In genomic region chr10:80100982-80101381, GRCm38 (mm10) we compare ENCODE assay signal across 8 mouse cellular contexts. TPM values are rescaled to one million over a fixed set of nuclear protein-coding genes. Genes with fewer than 3 reads are reported as not detected.
DNase-seq lines count a peak whose midpoint lies in the region; ATAC-seq and TF ChIP-seq lines count a peak whose summit lies in the region.

No protein-coding gene starts in this region.

- WGBS in intestine, embryonic 16.5 days, result 38% methylated on average over 11 of the region's 11 CpGs
- WGBS in lung, adult 2 months, result 20% methylated on average over 11 of the region's 11 CpGs

- H3K4me2 ChIP-seq in intestine, embryonic 16.5 days (ENCODE audit: low read depth, low read length), result peak overlapping the region; percentile 85

- peaks cover 58% of the 10 kb centered on the region for H3K4me1 ChIP-seq in intestine, embryonic 16.5 days (ENCODE audit: control insufficient read depth, insufficient read depth, low read length)
- H3K4me1 ChIP-seq in lung, adult 2 months (ENCODE audit: control insufficient read depth, insufficient read depth, low read length), result peaks cover 27% of the 10 kb centered on the region

- H3K9ac ChIP-seq in intestine, embryonic 16.5 days (ENCODE audit: low read depth, low read length), result peak overlapping the region; percentile 97

- no peaks in the 10 kb centered on the region for H3K36me3 ChIP-seq in intestine, embryonic 16.5 days (ENCODE audit: control insufficient read depth, insufficient read depth, low read length)

- H3K27ac ChIP-seq in intestine, embryonic 16.5 days (ENCODE audit: low read length), result peak overlapping the region; percentile 16; the same call in 1 of the 2 replicates

- no peak for TF ChIP-seq CTCF in lung, adult 2 months (IDR thresholded peaks at IDR 0.05; ENCODE audit: insufficient read depth, low read length)

- peak; percentile 96 for DNase-seq in heart, adult 11 months
- DNase-seq in heart, postnatal 25 days (ENCODE audit: low spot score), result no peak
- DNase-seq in c-Kit-positive CD71-positive TER-119-positive erythroid progenitor cells, embryonic 14.5 days (ENCODE audit: low spot score), result peak; percentile 44
- DNase-seq in lung, adult 2 months, result no peak
- DNase-seq in ovary, postnatal 14 days (ENCODE audit: low spot score), result no peak
- no peak for DNase-seq in frontal cortex, postnatal 14 days (ENCODE audit: low spot score in 2 of 2)
- DNase-seq in frontal cortex, postnatal 25 days (ENCODE audit: low spot score in 2 of 2), result no peak

- H3K27me3 ChIP-seq in intestine, embryonic 16.5 days (replicated peaks; ENCODE audit: control insufficient read depth, insufficient read depth, low read length), result no peaks in the 10 kb centered on the region

- intact Hi-C loops in heart, postnatal 25 days (cut with DNase I), result no loop called here

- peak overlapping the region; percentile 89 for H3K4me3 ChIP-seq in intestine, embryonic 16.5 days (ENCODE audit: low read length)
- H3K4me3 ChIP-seq in lung, adult 2 months (replicated peaks; ENCODE audit: extremely low read depth, low read depth, low read length), result peak overlapping the region; percentile 38

- ATAC-seq in intestine, embryonic 16.5 days, result peak; percentile 17; the same call in 1 of the 2 replicates

- no peak for TF ChIP-seq POLR2A in lung, adult 2 months (IDR thresholded peaks at IDR 0.05; ENCODE audit: borderline replicate concordance, extremely low read depth, low read depth, low read length)

- H3K9me3 ChIP-seq in intestine, embryonic 16.5 days (ENCODE audit: control insufficient read depth, low read length), result no peaks in the 10 kb centered on the region

RNA-seq across cellular contexts. Expression of gene Sbno2, which starts 4.4 kb away (rescaled TPM):
- total RNA-seq in heart, postnatal 25 days (2021), result 10 to 100 TPM; 11.0 to 11.6 TPM
- 13.4 and 14.3 TPM in 2 replicates for polyA plus RNA-seq in intestine, embryonic 16.5 days (2015; fragmentation: Nextera tagmentation; extraction: Ambion mirVana)
- 83.7 and 85.8 TPM in 2 replicates for polyA plus RNA-seq in lung, adult 2 months (2012; rRNA removed)

RNA-seq across cellular contexts. Expression of gene Stk11, which starts 14.6 kb away (rescaled TPM):
- 100 to 1,000 TPM; 133 to 138 TPM for total RNA-seq in heart, postnatal 25 days (2021)
- 13.8 and 15.7 TPM in 2 replicates for polyA plus RNA-seq in intestine, embryonic 16.5 days (2015; fragmentation: Nextera tagmentation; extraction: Ambion mirVana)
- 161 and 168 TPM in 2 replicates for polyA plus RNA-seq in lung, adult 2 months (2012; rRNA removed)

RNA-seq across cellular contexts. Expression of gene Atp5d, which starts 37.5 kb away (rescaled TPM):
- 1,000 to 10,000 TPM; 1,252 to 1,264 TPM for total RNA-seq in heart, postnatal 25 days (2021)
- 846 and 854 TPM in 2 replicates for polyA plus RNA-seq in intestine, embryonic 16.5 days (2015; fragmentation: Nextera tagmentation; extraction: Ambion mirVana)
- 709 and 1,054 TPM in 2 replicates for polyA plus RNA-seq in lung, adult 2 months (2012; rRNA removed)

RNA-seq across cellular contexts. Expression of gene Cbarp, which starts 39.7 kb away (rescaled TPM):
- 1 to 10 TPM; 2.4 to 3.1 TPM for total RNA-seq in heart, postnatal 25 days (2021)
- 5.1 TPM in 2 replicates for polyA plus RNA-seq in intestine, embryonic 16.5 days (2015; fragmentation: Nextera tagmentation; extraction: Ambion mirVana)
- 29.9 and 31.5 TPM in 2 replicates for polyA plus RNA-seq in lung, adult 2 months (2012; rRNA removed)

RNA-seq across cellular contexts. Expression of gene Midn, which starts 47.1 kb away (rescaled TPM):
- 100 to 1,000 TPM in 1 of 2 experiments, 10 to 100 TPM in 1; 92.1 to 120 TPM for total RNA-seq in heart, postnatal 25 days (2021)
- polyA plus RNA-seq in intestine, embryonic 16.5 days (2015; fragmentation: Nextera tagmentation; extraction: Ambion mirVana), result 8.8 and 10.3 TPM in 2 replicates
- polyA plus RNA-seq in lung, adult 2 months (2012; rRNA removed), result 110 and 150 TPM in 2 replicates

Comparison
In these comparisons a context has a peak if more than half of its experiments do, and no peak if none do; other contexts are left out.
1. DNase-seq: peak in heart, adult 11 months (single experiment) and c-Kit-positive CD71-positive TER-119-positive erythroid progenitor cells, embryonic 14.5 days (single experiment); none in heart, postnatal 25 days (single experiment), lung, adult 2 months (single experiment), ovary, postnatal 14 days (single experiment), frontal cortex, postnatal 14 days (0 of 2) and frontal cortex, postnatal 25 days (0 of 2).